Mouse (Mus musculus) kidney, postnatal 10 days (tissue): ENCODE data around the gene Hcfc2.

Experiments used
- DNase-seq: peaks from one replicate; pipeline ENCODE4 v3.0.0; 2021; ENCODE audit warnings: mixed read lengths

The Hcfc2 gene

DNA sequence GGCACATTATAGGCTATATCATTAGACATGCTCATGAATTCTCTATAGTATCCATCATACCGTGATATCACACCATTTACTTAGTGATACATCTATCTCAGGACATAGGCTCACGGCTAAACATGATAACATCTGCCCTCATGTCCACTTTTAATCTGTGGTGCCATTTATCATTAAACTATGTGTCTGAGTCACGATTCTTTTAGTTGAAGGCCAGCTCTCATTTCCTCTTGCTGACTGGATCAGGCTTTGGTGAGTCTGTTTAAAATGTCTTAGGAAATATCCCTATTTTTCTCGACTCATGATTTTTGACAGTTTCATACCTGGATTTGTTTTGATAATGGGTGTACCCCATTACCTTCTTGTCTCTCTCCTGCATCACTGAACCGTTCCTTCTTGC is at the start of gene Hcfc2:
Gene Hcfc2 (plus strand): TSS at position 205 of the 400 bp plus-strand sequence.
- DNase-seq: no peak

DNA sequence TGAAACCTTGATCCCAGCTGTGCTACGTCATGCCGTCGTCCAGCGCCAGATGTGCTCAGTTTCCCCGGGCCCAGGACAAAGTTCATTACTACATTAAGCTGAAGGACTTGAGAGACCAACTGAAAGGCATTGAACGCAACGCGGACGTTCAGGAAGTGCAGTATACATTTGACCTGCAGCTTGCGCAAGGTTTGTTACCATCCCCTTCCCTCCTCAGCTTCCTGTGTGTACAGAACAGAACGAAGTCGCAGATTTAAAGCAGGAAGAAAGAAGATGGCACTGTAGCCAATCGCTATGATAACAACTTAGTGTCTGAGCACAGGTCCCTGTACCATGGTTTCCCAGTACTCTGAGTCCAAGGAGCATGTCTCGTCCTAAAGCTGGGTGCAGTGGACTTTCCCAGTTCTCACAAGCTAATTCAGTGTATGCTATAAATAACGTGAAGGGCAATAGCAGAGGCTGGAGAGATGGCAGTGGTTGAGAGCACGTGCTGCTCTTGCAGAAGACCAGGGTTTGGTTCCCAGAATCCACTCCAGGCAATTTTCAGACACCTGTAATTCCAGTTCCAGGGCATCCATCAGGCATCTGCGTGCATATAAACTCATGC is 48.7 kb upstream of the Hcfc2 start:
- no peak for DNase-seq

DNA sequence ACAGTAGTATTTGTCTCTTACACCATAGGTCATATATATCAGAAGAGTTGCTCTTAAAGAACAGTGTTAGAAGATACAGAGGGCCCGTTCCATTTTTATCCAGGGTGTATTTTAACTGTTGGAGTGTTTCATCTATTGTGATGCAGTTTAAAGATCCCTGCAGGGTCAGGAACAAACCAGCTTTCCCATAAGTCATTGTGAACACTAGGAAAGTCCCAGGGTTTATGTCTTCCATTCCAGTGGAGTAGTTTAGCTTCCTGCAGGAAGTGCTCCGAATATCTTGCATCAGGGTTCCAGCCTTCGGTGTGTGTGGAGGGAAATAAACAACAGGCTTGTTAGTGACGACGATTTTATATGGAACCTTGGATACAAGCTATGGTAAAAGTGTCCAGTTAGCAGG is 44.7 kb upstream of the Hcfc2 start:
- DNase-seq: no peak

DNA sequence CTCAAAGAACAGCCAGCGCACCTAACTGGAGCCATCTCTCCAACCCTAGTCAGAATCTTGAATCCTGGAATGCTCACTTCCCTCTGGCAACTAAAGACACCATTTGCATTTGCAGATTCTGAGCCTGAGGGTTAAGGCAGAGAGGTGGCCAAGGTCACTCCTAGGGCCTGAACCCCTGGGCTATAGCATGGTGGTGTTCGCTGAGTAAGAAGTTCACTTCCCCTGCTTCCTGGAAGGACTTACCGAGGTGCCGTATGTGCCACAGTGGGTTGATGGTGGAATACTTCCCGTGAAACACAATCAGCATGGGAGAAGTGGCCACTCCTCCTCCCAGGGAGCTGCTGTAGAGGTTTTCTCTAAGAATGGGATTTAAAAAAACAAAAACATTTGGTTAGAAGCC is 43.3 kb upstream of the Hcfc2 start:
- DNase-seq: no peak

DNA sequence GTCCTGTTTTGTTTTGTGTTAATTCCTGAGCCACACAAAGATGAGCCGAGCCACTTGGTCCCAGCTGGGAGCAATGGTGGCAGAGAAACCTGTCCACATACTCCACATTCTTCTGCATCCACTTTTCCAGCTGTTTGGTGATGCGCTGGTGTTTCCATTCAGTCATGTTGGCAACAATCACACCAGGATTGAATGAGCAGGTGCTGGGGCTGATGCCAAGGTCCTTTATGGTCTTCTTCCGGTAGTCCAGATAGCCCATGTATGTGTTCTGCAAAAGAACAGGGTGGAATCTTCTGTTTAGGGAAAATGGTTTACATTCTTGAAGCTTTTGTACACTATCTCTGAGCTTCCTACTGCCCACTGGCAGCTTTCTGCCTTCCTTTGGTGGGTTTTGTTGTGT is 41.4 kb upstream of the Hcfc2 start:
- no peak for DNase-seq

DNA sequence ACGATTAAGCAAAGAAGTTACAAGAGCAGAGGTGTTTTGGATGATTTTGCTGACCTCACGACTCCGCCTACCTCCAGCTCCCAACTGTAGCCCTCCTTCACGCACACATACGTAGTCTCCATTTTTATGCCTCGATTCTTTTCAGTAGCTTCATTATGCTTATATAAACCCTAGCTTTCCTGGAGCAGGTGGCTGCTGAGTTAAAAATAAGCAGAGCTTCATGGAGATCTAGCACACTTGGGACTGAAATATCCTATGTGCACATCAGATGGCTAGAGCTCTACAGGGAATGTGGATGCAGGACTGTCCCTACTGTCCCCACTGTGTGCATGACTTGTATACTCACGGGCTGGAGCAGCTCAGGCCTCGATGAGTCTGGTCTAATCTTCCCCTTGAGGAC is 34.1 kb upstream of the Hcfc2 start:
- no peak for DNase-seq

DNA sequence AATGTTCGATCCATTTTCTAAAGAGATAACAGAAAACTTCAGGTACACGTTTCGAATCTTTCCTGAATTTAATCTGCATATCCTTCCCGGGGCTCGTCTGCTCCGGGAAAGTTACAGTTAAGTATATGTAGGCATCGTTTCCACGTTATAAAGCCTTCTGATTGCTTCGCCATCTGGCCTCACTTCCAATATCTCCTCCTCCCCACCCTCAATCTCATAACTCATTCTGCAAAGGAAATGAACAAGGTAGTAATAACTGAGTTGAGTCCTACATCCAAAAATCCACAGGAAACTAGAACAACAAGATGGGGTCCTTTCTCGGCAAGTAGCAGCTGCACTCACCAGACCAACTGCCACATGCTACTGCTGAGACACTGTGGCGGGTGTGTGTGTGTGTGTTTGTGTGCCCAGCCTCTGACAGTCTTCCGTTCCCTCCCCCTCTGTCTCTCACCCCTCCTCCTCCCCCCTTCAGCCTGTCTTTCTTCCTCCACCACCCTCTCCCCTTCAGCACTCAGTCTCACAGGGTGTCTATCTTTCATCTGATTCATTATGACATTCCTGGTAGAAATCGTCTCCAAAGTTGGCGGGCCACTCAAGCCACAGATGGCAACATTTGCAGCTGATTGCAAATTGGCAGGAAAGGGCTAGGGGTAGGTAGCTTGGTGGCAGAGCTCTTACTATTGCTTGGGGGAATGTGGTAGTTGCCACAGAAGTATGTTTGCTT is 33.5 kb upstream of the Hcfc2 start:
- DNase-seq: no peak

DNA sequence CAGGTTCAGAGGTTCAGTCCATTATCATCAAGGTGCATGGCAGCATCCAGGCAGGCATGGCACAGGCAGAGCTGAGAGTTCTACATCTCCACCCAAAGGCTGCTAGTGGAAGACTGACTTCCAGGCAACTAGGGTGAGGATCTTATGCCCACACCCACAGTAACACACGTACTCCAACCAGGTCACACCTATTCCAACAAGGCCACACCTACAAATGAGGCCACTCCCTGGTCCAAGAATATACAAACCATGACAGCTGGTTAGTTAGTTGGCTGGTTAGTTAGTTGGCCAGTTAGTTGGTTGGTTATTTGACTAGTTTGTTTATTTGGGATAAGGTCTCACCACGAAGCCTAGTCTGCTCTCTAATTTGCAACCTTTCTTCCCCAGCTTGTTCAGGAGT is 32.7 kb upstream of the Hcfc2 start:
- DNase-seq: no peak

DNA sequence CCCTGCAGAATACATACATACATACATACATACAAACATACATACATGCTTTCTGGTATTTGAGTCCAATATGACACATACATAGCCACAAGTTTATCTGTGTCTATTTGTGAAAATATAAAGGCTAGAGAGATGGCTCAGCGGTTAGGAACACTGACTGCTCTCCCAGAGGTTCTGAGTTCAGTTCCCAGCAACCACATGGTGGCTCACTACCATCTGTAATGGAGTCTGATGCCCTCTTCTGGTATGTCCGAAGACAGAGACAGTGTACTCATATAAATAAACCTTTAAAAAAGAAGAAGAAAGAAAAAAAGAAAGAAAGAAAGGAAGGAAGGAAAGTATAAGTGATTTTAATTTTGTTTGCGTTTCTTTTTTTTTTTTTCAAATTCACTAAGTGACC is 30.0 kb upstream of the Hcfc2 start:
- DNase-seq: no peak

DNA sequence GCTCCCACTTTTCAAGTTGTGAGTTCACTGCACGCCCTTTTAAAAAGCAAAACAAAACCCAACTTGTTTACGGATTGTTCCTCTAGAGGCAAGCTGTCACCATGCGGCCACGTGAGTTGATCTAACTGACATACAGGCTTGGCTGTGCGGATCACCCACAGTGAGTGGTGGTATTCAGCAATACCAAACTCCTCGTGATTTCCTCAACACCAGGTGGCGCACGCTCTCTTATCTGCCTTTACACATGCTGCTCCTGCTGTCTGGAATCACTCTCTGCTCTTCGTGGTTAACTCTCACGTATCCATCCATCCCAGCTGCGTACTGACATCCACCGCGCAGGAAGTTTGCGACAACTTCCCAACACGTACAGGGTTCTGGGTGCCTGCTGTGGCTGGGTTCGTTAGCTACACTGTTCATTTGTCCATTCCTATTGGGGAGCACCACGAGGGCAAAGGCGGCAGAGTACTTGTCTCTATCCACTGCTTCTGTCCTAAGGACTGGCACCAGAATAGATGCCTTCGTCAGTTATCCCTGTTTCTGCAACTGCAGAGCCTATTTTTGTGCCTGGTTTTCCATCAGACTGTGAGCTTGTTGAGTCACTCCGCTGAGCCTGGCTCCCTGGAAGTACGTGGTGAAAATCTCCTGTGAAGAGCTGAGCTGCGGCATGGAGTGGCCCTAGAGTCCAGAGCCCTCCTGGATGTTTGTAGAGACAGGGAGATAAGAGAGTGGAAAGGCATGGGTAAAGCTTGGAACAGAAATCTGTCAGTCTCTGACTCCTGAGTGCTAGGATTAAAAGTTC is 29.3 kb upstream of the Hcfc2 start:
- peak; percentile 92 for DNase-seq

DNA sequence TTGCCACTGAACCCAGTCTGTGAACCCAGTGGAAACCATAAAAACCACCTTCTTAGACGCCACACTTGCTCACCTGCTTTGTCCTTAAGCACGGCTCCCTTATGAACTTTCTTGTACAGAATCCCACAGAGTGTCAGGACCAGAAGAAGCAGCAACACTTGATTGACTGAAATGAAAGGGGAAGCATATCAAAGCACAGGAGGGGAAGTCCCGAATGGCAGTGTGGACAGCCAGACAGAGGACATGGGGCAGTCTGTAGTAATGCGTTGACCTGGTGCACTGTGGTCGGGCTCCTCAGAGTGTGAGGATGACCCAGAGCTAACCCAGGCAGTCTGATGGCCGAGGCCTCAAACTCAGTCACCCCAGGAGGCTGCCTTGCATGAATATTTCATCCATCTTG is 25.8 kb upstream of the Hcfc2 start:
- DNase-seq: no peak

DNA sequence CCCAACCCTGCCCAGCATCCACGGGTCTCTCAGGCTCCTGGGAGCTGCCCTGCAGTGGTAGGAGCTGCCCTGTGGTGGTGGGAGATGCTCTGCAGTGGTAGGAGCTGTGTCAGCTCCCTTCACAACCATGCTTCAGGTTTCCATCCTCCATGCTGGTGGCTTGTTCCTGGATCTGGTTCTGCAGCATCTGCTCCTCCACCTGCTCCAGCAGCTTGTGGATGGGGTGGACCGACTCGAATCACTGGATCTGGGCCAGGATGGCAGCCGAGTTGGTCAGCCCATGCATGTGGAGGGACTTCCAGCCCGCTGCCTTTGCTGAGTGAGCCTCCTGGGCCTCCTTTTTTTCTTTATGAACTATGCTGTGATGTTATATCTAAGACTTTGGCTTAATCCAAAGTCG is 19.0 kb upstream of the Hcfc2 start:
- DNase-seq: no peak

DNA sequence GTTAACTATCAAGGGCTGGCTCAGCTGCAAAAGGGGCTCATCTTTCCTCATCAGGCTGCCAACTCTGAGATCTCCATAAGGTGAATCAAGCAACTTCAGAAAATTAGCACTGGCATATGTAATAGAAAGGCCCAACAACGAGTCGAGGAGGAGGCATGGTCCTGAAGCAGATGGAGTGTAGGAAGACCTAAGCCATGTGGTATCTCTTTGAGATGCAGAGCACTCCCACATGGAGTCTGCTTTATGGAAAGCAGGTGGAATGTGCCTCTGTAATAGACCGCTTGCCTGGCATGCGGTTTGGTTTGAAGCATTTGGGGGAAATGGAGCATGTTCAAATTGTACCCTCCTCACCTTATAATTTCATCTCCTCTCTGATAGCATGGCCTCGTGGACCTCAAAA is 15.2 kb upstream of the Hcfc2 start:
- DNase-seq: no peak

DNA sequence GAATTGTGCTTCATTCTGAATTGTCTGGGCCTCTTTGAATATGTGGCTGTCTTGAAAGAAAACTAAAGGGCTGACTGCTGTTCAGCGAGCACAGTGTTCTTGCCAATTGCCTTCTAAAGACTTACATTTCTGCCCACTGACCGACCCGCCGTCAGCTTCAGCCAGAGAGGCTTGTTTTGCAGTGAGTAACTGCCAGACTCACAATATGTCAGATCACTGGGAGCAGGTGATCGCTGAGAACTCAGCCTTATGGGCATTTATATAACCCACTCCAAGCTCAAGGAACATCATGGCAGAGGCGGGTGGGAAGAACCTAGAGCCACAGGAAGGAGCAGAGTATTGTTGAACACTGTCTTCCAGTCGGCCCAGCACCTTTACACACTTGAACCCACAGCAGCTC is 14.3 kb upstream of the Hcfc2 start:
- no peak for DNase-seq

DNA sequence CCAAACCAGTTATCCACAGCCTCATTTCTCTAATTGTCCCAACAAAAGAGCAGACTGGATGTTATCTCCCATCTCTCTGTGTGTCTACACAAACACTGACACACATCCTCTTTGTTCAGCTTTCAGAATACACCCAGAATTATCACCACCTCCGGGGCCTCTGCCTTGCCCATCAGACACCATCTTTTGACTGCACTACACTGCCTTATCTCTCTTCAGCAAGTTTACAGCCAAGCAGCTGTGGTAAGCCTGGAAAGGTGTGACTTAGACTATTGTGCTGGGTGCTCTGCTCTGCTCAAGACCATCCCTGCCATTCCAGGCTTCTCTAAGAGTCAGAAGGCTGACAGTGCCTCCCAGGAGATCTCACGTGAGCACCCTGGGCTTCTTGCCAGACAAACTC is 10.5 kb upstream of the Hcfc2 start:
- no peak for DNase-seq

DNA sequence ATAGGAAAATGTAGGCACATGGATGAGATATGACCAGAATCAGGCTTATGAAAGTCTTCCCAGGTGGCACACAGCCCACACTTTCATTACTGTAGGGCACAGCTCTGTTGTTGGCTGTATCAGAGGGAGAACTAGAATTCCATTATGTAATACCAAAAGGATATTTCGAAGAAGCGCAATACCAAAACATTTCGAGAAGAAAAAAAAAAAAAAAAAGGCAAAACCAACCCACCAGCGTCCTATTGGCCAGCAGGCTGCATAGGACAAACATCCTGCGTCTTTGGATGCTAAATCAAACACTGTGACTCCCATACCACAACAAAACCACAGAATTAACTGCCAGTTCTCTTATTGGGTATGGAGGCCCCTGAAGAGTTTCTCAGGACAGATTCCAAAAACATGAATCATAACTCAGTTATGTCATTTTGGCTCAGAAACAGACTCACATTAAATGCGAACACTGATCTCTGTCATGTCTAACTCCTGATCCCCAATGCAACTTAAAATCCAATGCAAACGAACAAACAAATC is 6.2 kb upstream of the Hcfc2 start:
- DNase-seq: no peak

DNA sequence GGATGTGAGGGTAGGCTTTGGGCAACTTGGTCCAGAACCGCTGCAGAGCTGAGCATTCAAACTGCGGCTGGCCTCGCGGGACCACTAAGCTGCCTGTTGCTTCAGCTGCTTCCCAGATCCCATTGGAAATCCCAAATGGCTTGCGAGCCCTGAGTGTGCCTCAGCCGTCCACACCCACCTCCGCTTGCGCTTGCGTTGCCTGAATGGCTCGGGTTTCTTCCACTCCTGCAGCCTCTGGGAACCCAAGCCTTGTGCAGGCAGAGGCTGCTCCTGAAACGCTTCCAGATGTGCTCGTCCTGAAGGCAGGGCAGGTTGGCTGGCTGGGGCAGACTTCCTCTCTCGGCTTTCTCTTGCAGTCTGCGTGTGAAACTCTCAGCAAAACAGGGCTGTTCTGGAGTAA is 5.5 kb upstream of the Hcfc2 start, which contains the start of gene Glt8d2:
Gene Glt8d2 (minus strand): TSS at position 157 of the 400 bp plus-strand sequence.
- DNase-seq: peak; percentile 65

DNA sequence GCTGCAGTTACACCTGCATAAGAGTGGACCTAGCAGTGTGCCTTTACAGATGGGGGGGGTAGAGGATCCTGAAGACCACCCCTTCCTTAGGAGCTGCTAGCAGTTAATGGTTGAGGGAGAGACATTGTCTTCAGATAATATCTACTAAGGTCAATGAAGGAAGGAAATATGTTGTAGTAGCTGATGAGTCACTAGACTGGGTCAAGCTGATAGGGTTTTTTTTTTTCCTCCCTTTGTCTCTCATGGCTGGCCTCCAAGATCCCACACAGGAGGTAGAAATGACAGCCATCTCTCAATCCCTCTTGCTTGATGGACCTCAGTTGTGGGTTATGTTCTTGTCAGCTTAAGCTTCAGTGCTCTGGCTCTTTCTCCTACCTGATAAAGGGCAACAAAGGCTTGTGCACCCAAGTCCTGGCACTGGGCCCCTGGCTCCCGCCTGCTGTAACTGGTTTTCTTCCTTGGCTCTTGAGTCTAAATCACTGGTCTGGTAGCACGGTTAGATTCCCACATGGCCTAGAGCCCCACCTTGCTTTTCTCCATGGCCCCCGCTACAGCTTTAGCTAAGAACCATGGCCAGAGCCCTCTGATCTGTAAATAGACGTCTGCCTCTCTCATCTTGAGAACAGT is 606 bp downstream of the Hcfc2 start:
- DNase-seq: no peak

DNA sequence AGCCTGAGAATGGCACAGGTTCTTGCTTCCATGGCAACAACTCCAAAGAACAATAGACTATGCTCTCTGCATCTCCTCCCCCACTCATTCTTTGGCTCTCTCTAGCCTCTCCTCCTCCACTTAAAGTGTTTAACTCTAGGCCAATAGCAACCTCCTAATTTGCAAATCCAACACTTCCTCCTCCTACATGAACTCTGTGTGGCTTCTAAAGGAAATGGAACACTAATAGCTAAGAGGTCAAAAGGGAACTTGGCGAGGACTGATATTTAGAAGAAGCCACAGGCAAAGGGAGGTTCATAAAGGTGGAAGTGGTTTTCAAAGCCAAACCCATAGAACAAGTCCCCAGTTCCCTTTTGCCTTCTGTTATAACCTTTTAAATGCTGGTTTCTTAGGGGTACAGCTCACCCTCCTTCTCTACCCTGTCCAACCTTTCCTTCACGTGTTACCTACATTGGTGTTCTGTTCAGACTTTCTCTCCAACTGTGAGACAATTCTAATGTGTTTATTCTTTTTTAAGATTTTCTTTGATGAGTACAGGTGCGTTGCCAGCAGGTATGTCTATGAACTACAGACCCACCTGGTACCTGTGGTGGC is 1.4 kb downstream of the Hcfc2 start:
- DNase-seq: no peak

DNA sequence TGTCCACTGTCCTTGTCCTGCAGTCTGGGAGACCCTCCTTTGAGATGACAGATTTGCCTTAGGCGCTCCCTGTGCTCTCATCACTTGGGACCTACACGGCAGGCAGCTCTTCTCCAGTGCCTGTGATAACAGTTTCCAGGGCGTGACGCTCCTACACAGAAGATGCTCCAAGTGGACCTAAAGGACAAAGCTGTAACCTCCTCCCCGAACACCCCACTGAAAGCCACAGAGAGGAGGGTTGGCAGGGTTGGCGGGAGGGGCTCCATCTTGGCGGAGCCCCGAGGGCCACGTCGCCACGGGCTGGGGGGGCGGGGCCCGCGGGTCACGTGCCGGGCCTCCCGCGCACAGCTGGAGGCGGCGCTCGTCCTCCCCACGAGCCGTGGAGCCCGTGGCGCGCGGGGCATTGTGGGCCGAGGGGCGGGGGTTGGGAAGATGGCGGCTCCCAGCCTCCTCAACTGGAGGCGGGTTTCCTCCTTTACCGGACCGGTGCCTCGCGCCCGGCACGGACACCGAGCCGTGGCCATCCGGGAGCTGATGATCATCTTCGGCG is 2.8 kb downstream of the Hcfc2 start:
- peak; percentile 94 for DNase-seq

DNA sequence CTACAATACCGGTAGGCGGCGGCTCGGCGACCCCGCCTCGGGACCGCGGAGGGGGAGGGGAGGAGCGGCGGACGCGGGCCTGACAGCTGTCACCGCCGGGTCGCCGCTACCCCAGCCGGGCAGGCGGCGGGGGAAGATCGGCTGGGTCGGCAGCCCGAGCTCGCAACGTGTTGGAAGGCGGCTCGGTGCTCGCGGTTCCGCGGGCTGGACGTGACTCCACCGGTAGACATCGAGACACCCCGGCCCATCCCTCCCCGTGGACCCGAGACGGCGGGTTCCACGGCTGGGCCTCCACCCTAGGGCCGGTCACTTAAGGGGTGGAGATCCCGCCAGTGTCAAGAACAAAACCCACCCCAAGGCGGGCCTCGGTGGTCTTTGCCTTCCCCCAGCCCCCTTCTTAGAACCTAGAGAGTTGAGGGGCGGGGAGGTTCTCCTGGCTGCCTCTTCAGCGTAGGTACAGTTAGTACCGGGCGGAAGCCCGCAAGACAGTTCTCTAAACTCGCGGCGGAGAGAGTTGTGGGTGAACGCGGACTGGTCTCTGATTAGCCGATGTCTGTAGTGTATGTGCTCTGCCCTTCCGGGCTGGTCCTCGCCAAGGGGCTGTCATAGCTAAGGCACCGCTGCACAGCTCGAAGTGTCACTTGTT is 3.5 kb downstream of the Hcfc2 start:
- peak; percentile 40 for DNase-seq

DNA sequence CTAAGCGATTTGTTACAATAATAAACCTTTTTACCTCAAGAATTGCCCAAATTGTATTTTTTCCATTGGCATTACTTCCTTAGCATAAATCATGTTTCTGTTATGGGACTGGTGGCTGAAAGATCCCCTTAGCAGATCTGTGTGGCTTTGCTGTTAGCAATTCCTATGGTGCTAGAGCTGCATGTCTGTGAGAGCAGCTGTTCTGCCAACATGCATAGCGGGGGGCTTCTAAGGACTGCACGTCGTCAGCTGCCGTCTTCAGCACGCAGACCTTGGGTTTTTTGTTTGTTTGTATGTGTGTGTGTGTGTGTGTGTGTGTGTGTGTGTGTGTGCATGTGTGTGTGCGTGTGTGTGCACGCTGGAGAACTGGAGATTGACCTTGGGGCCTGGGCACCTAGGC is 45.4 kb downstream of the Hcfc2 start:
- DNase-seq: no peak
